Mouse (Mus musculus) testis, adult 2 months (tissue): ENCODE data around the gene Anxa6.

ENCODE experiments used
- CTCF ChIP-seq: fragments of 200-500 bp; IDR thresholded peaks from 2 replicates; pipeline ENCODE4 v1.5.1; 2012; ENCODE audit warnings: low read depth, mild to moderate bottlenecking, inconsistent platforms, low read length, moderate library complexity; ENCODE audit not compliant: control insufficient read depth, insufficient read depth, insufficient replicate concordance
- POLR2A ChIP-seq: fragments of 200-500 bp; IDR thresholded peaks from 2 replicates; pipeline ENCODE4 v1.6.1; 2012; ENCODE audit warnings: low read depth, mild to moderate bottlenecking, inconsistent platforms, low read length, moderate library complexity; ENCODE audit not compliant: control insufficient read depth

GRCm38 (mm10) chr11:55031991-55032280 lies 1.3 kb downstream of the Anxa6 start:
- TF ChIP-seq CTCF: no peak
- TF ChIP-seq POLR2A: no peak
